ENCODE assay signal across 17 mouse cellular contexts in genomic region chr2:122712848-122713247, GRCm38 (mm10).
"Had no signal": no experiment of that assay in that cellular context is flagged by ENCODE, and none has a peak within 500 bp of the region (broad histone marks: within the 10 kb centered on the region; RNA-seq: fewer than 3 reads in every experiment).

No protein-coding gene starts in this region.

- ATAC-seq: liver, embryonic 12.5 days; liver, postnatal 0 days; lung, postnatal 0 days; midbrain, embryonic 13.5 days; midbrain, embryonic 15.5 days; midbrain, embryonic 16.5 days had no signal

- DNase-seq: left cerebral cortex, postnatal 4 days; liver; liver, embryonic 13.5 days; liver, postnatal 0 days; lung, adult 18-20 months; lung, adult 2 months; lung, embryonic 14.5 days; lung, postnatal 10 days; lung, postnatal 14 days; lung, postnatal 36 days; lung, postnatal 4 days; midbrain, embryonic 14.5 days had no signal
